Mouse (Mus musculus) MEL (cell line): Measurements from ENCODE around the gene Dusp14.

Experiments
- CTCF ChIP-seq, 3 experiments: IDR thresholded peaks in 2 of 3; conservative IDR thresholded peaks in 1 of 3; 2 replicates each; pipeline ENCODE4 v1.5.1; 2011 to 2012; ENCODE audit warnings: low read length in 3 of 3, low read depth in 2 of 3, mild to moderate bottlenecking in 2 of 3, improper control_type of control experiment in 1 of 3, inconsistent platforms in 1 of 3, mixed read lengths in 1 of 3, moderate library complexity in 1 of 3; ENCODE audit not compliant: control insufficient read depth in 1 of 3, insufficient read depth in 1 of 3, poor library complexity in 1 of 3, severe bottlenecking in 1 of 3
- ELF1 ChIP-seq: IDR thresholded peaks from 2 replicates; pipeline ENCODE4 v1.6.1; 2014; ENCODE audit warnings: low read depth, mild to moderate bottlenecking, inconsistent platforms, low read length, improper control_type of control experiment, moderate library complexity
- GATA1 ChIP-seq: IDR thresholded peaks from 2 replicates; pipeline ENCODE4 v1.6.1; 2011; ENCODE audit warnings: low read depth, low read length, improper control_type of control experiment
- TBP ChIP-seq: IDR thresholded peaks from 2 replicates; pipeline ENCODE4 v1.8.0; 2011; ENCODE audit warnings: low read depth, low read length, improper control_type of control experiment

GRCm38 (mm10) chr11:84077008-84077407 is 7.9 kb upstream of the Dusp14 start:
- no peak for TF ChIP-seq CTCF (IDR thresholded peaks at IDR 0.05 in 2 of 3, conservative IDR thresholded peaks at IDR 0.05 in 1 of 3; ENCODE audit: control insufficient read depth in 1 of 3, insufficient read depth in 1 of 3, low read depth in 2 of 3, low read length in 3 of 3, poor library complexity in 1 of 3, severe bottlenecking in 1 of 3)
- TF ChIP-seq GATA1: no peak
- TF ChIP-seq ELF1: no peak
- TF ChIP-seq TBP: no peak
